Mouse (Mus musculus) urinary bladder, adult 18-20 months (tissue): ENCODE results near the gene Dbndd1.
"Not testable (repeated sequence)": the region's sequence is repeated elsewhere in the genome, so short reads cannot be mapped to it uniquely, and the experiment has no call there.

ENCODE experiments used
- DNase-seq, 2 experiments: peaks; one replicate each; pipeline ENCODE4 v3.0.0; 2022; ENCODE audit warnings: low spot score in 2 of 2, mixed read lengths in 2 of 2

Gene Dbndd1

GRCm38 (mm10) chr8:123497699-123498098, 17.6 kb downstream of the Dbndd1 start:
- DNase-seq, result no peak

DNA sequence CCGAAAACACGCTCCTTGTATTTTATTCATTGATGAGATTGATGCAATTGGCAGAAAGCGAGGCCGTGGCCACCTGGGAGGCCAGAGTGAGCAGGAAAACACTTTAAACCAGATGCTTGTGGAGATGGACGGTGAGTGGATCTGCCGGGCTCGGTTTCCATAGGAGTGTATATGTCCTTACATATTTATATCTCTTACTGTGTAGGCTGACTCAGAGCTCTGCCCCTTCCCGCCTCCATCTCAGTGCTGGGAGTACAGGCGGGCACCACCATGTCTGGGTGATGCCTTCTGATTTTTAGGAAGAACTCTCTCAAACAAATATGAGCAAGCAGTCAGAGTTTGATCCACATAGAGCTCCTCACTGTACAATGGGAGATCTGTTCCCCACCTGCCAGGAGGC, 22.4 kb downstream of the Dbndd1 start:
- no peak for DNase-seq

GRCm38 (mm10) chr8:123491280-123492075, 23.8 kb downstream of the Dbndd1 start:
- no peak for DNase-seq

DNA sequence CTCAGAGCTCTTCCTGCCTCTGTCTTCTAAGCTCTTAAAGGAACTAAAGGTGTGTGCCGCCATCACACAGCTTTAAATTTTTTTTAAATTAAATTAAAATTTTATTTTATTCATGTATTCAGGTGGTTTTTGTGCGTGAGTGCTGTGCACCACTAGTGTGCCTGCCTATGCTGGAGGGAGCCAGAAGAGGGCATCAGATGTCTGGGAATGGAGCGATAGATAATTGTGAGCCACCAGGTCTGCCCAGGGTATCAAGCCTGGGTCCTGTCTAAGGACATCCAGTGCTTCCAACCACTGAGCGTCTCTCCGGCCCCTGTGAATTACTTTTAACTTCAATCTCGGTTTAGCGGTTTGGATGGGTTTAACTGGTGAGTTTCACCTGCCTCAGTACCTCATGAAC, 32.6 kb downstream of the Dbndd1 start:
- DNase-seq, result no peak

- peak in 1 of 2 experiments; percentile 10 for DNase-seq
Measured at GRCm38 (mm10) chr8:123478456-123479218, 36.6 kb downstream of the Dbndd1 start.

DNA sequence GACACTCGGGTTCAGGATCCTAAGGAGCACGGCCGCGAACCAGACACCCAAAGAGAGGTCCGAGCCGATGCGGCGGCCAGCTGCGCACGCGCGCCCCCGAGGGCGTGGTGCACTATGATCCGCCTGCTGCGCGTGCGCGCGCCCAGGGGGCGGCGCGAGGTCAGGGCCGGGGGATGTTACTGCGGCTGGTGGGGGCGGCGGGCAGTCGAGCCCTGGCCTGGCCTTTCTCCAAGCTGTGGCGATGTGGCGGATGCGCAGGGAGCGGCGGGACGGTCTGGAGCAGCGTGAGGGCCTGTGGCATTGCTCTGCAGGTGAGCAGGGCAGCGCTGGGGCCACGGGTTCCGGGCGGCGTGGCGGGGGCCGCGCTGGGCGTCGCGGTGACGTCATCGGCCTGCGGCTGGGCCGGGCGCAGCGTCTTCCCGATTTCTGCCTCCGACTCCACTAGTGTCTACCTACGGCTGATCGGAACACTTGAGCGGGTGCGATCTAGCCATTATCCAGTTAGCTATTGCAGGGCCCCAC, 37.5 kb downstream of the Dbndd1 start, which contains the start of gene Afg3l1:
Afg3l1 (plus strand) TSS at position 167 of the 522 bp plus-strand sequence.
- DNase-seq, result peak; percentile 87 to 90

GRCm38 (mm10) chr8:123476911-123477736, 38.1 kb downstream of the Dbndd1 start:
- peak in 1 of 2 experiments; percentile 16 for DNase-seq

GRCm38 (mm10) chr8:123474549-123474948, 40.7 kb downstream of the Dbndd1 start:
- DNase-seq, result not testable (repeated sequence)

DNA sequence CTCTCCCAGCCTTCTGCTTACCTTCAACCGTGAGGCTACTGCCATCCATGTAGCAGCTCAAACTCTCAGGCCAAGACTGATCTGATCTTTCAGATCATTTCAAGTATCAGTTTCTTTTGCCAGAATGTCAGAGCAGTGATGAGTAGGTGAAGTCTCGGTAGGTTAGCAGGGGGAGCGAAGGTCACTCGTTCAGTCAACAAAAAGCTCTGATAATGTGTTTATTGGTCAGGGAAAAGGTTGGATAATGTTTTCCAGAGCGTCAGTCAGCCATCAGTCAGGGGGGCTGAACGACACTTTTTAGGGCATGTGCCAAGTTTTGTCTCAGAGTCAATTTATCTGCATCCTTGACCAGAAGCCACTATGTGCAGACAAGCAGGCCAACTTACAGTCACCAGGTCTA, 42.3 kb downstream of the Dbndd1 start:
- DNase-seq, result not testable (repeated sequence)

GRCm38 (mm10) chr8:123467476-123467875, 47.8 kb downstream of the Dbndd1 start:
- DNase-seq, result no peak

DNA sequence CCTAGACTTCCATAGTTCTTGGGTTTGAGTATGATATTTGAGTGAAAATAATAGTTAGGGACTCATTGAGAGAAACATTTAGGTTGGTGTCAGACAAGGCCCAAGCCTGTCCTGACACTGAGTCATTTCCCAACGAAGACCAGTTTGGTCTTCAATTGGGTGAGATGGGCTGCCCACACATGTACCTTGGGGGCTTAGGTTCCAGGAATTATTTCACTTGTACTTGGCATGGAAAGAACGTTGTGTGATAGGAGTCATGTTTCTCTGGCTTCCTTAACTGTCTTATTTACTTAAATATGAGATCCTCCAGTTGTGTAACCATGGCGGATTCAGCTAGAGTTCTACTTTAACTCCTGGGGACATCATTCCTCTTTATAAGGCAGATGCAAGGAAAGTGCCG, 51.6 kb downstream of the Dbndd1 start:
- no peak for DNase-seq
